Mouse (Mus musculus) MEL (cell line): Measurements from ENCODE around the gene Vgf.

ENCODE experiments used
- CTCF ChIP-seq, 3 experiments: IDR thresholded peaks in 2 of 3; conservative IDR thresholded peaks in 1 of 3; 2 replicates each; pipeline ENCODE4 v1.5.1; 2011 to 2012; ENCODE audit warnings: low read length in 3 of 3, low read depth in 2 of 3, mild to moderate bottlenecking in 2 of 3, improper control_type of control experiment in 1 of 3, inconsistent platforms in 1 of 3, mixed read lengths in 1 of 3, moderate library complexity in 1 of 3; ENCODE audit not compliant: control insufficient read depth in 1 of 3, insufficient read depth in 1 of 3, poor library complexity in 1 of 3, severe bottlenecking in 1 of 3
- EP300 ChIP-seq, 2 experiments: IDR thresholded peaks; 2 replicates each; pipeline ENCODE4 v1.6.1; 2011; ENCODE audit warnings: improper control_type of control experiment in 2 of 2, low read length in 2 of 2, low read depth in 1 of 2, mild to moderate bottlenecking in 1 of 2
- MEF2A ChIP-seq: IDR thresholded peaks from 2 replicates; pipeline ENCODE4 v1.6.1; 2014; ENCODE audit warnings: low read depth, mild to moderate bottlenecking, inconsistent platforms, low read length, improper control_type of control experiment; ENCODE audit not compliant: poor library complexity, insufficient replicate concordance, severe bottlenecking; ENCODE audit errors: extremely low read depth
- MYC ChIP-seq: IDR thresholded peaks from 2 replicates; pipeline ENCODE4 v1.6.1; 2011; ENCODE audit warnings: low read depth, mild to moderate bottlenecking, low read length, improper control_type of control experiment, moderate library complexity
- NELFE ChIP-seq: IDR thresholded peaks from 2 replicates; pipeline ENCODE4 v1.6.1; 2011; ENCODE audit warnings: low read depth, low read length, improper control_type of control experiment

- TF ChIP-seq NELFE (peak; percentile 50), EP300 (IDR thresholded peaks at IDR 0.05; ENCODE audit: low read depth in 1 of 2, low read length in 2 of 2) (0 out of 4 replicates have a peak, but pooled peaks of 1 of the 2 experiments have one; percentile 9), CTCF (IDR thresholded peaks at IDR 0.05 in 2 of 3, conservative IDR thresholded peaks at IDR 0.05 in 1 of 3; ENCODE audit: control insufficient read depth in 1 of 3, insufficient read depth in 1 of 3, low read depth in 2 of 3, low read length in 3 of 3, poor library complexity in 1 of 3, severe bottlenecking in 1 of 3) (no peak), MYC (no peak; the same call in 1 of the 2 replicates), MEF2A (no peak)
These were observed 19.5 kb downstream of the Vgf start, which contains the start of gene Ap1s1 for GRCm38 (mm10) chr5:137045402-137046323.
